Mouse (Mus musculus) forebrain, embryonic 13.5 days (tissue): ENCODE measurements at regions not wholly inside any gene's neighbourhood (a gene's known extent, or its start where the extent isn't known, plus 50 kb on each side); places are given as distances from the start of the nearest gene placed in this dataset.
"Not testable (repeated sequence)": the region's sequence is repeated elsewhere in the genome, so short reads cannot be mapped to it uniquely, and the experiment has no call there.

ENCODE experiments used
- ATAC-seq: fragments of 200-750 bp; cut with Nextera tagmentation; 2 replicates; pipeline ENCODE4 v1.8.0; 2017
- H3K27ac ChIP-seq: fragments of 300-500 bp; sonication (generic); 2 replicates; pipeline ENCODE4 v1.5.1; 2015; ENCODE audit warnings: inconsistent platforms, mild to moderate bottlenecking, moderate library complexity
- H3K27me3 ChIP-seq: fragments of 300-500 bp; sonication (generic); 2 replicates; pipeline ENCODE4 v1.6.1; 2015; ENCODE audit warnings: mild to moderate bottlenecking, inconsistent platforms
- H3K36me3 ChIP-seq: fragments of 300-500 bp; sonication (generic); 2 replicates; pipeline ENCODE4 v1.6.1; 2015; ENCODE audit warnings: mild to moderate bottlenecking, inconsistent platforms; ENCODE audit not compliant: poor library complexity, severe bottlenecking
- H3K4me1 ChIP-seq: fragments of 300-500 bp; sonication (generic); 2 replicates; pipeline ENCODE4 v1.6.1; 2015; ENCODE audit warnings: inconsistent platforms
- H3K4me2 ChIP-seq: fragments of 300-500 bp; sonication (generic); 2 replicates; pipeline ENCODE4 v1.6.1; 2015; ENCODE audit warnings: inconsistent platforms, mild to moderate bottlenecking, moderate library complexity
- H3K4me3 ChIP-seq: fragments of 300-500 bp; sonication (generic); 2 replicates; pipeline ENCODE4 v1.5.1; 2015; ENCODE audit warnings: mild to moderate bottlenecking, inconsistent platforms
- H3K9ac ChIP-seq: fragments of 300-500 bp; sonication (generic); 2 replicates; pipeline ENCODE4 v1.6.1; 2015; ENCODE audit warnings: mild to moderate bottlenecking, inconsistent platforms
- H3K9me3 ChIP-seq: fragments of 300-500 bp; sonication (generic); replicated peaks from 2 replicates; pipeline ENCODE4 v1.6.1; 2016; ENCODE audit warnings: inconsistent platforms
- WGBS: fragments of 180-500 bp; shearing (Covaris S2); methylation state at CpG from one replicate; pipeline ENCODE4 v1.1.7; 2015; 5-methylcytosine and 5-hydroxymethylcytosine counted together

DNA sequence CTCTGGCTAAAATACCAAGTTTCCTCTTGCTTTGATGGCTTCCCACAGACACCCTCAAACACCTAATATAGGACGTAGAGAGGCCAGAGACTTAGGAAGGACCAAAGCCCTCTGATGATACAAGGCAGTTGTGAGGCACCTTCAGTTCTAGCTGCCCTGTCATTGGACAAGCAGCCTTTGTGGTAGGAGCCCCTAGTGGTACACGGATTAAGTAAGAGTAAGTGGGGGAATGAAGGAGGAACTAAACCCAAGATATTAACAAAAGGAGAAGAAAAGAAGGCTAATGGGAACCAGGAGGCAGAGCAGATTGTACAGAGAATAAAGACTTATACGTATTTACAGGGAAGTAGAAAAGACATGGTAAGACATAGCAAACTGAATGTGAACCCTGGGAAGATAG, 352.3 kb upstream of the Tmco5 start:
- not testable (repeated sequence) for H3K27ac ChIP-seq, H3K9me3 ChIP-seq, H3K36me3 ChIP-seq, H3K4me2 ChIP-seq, ATAC-seq, H3K27me3 ChIP-seq, H3K9ac ChIP-seq, H3K4me3 ChIP-seq, H3K4me1 ChIP-seq
- 91% methylated on average over 1 of the region's 3 CpGs for WGBS

DNA sequence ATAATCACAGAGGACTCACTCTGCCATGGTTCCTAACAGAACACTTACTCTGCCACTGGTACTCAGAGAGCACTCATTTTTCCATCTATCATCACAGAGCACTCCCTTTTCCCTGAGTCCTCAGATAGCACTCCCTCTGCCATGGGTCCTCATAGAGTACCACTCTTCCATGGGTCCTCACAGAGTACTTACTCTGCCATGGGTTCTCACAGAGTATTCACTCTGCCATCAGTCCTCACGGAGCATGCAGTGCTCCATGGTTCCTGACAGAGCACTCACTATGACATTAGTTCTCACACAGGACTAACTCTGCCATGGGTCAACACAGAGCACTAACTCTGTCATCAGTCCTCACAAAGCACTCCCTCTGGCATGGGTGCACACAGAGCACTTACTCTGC, 342.0 kb upstream of the Tmco5 start:
- ATAC-seq: no peak
- H3K9ac ChIP-seq: no peak overlapping the region
- H3K4me2 ChIP-seq: no peak overlapping the region
- H3K9me3 ChIP-seq: peaks cover 41% of the 10 kb centered on the region
- 81% methylated on average over 1 of the region's 1 CpGs for WGBS
- H3K27me3 ChIP-seq: no peaks in the 10 kb centered on the region
- H3K4me1 ChIP-seq: no peaks in the 10 kb centered on the region
- H3K27ac ChIP-seq: no peak overlapping the region
- H3K36me3 ChIP-seq: no peaks in the 10 kb centered on the region
- H3K4me3 ChIP-seq: no peak overlapping the region

DNA sequence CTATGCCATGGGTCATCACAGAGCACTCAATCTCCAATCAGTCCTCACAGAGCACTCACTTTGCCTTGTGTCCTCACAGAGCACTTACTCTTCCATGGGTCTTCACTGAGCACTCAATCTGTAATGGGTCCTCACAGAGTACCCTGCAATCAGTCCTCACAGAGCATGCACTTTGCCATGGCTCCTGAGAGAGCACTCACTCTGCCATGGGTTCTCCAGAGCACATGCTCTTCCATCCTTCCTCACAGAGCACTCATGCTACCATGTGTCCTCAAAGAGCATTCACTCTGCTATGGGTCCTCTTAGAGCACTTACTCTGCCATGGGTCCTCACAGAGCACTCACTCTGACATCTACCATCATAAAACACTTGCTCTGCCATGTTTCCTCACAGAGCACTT, 319.1 kb upstream of the Tmco5 start:
- Histone ChIP-seq H3K4me1 (no peaks in the 10 kb centered on the region), H3K36me3 (no peaks in the 10 kb centered on the region), H3K9ac (no peak overlapping the region), H3K9me3 (no peaks in the 10 kb centered on the region; the same call in 1 of the 2 replicates), H3K27ac (no peak overlapping the region), H3K27me3 (no peaks in the 10 kb centered on the region), H3K4me3 (no peak overlapping the region), H3K4me2 (no peak overlapping the region)
- no peak for ATAC-seq

DNA sequence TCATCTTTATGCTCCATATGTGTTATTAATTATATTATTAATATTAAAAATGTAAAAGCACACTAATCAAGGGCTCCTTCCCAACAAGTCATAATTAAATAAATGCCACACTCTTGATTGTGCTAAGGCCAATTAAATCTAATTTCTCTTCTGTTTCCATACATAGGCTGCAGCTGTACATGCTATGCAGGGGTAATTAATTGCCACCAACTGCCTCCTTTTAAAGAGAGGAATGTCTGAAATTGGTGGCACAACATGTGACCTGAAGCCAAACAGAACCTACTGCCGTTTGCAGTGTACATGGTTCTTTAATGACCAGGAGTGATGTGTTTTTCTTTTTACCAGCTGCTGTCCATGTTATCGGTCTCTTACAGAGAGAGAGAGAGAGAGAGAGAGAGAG, 294.5 kb upstream of the Tmco5 start:
- Histone ChIP-seq H3K9ac (no peak overlapping the region), H3K4me2 (no peak overlapping the region), H3K36me3 (no peaks in the 10 kb centered on the region), H3K27me3 (no peaks in the 10 kb centered on the region), H3K4me1 (no peaks in the 10 kb centered on the region), H3K9me3 (no peaks in the 10 kb centered on the region), H3K4me3 (no peak overlapping the region), H3K27ac (no peak overlapping the region)
- WGBS: 15% methylated on average over 2 of the region's 2 CpGs
- ATAC-seq: peak; percentile 69; the same call in 1 of the 2 replicates

DNA sequence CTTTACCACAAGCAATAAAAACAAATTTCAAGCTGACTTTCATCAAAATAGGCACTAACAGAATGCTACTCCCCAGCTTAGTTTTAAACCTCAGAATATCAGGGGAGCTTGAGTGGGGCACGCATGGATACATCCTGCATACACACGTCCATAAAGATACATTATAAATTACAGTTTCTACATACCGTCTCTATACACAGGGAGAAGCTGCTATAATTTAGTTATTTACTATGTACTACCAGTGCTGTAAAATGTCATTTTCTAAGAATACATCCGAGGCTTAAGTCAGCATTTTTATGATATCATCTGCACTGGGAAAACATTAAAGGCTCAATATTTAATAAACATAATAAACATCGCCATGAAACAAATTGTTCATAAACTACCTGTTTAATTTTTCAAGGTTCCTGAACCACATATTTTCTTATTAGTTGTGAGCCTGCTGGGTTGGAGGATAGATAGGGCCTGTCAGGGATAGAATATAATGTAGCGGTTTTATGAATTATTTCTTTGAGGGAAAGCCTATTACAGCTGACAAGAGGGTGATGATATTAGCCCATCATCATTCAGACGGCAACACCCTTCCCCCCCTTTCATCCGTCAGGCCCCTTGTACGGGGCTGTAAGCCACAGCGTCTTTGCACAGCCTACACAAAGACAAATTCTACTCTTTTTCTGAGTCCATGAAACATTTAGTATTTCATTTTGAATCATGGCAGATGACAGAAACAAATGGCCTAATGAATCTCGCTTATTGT, 292.1 kb upstream of the Tmco5 start:
- Histone ChIP-seq H3K27me3 (no peaks in the 10 kb centered on the region), H3K27ac (no peak overlapping the region), H3K9me3 (no peaks in the 10 kb centered on the region), H3K4me1 (no peaks in the 10 kb centered on the region), H3K36me3 (no peaks in the 10 kb centered on the region), H3K4me2 (no peak overlapping the region), H3K9ac (no peak overlapping the region), H3K4me3 (no peak overlapping the region)
- no peak for ATAC-seq
- WGBS: 84% methylated on average over 11 of the region's 11 CpGs

DNA sequence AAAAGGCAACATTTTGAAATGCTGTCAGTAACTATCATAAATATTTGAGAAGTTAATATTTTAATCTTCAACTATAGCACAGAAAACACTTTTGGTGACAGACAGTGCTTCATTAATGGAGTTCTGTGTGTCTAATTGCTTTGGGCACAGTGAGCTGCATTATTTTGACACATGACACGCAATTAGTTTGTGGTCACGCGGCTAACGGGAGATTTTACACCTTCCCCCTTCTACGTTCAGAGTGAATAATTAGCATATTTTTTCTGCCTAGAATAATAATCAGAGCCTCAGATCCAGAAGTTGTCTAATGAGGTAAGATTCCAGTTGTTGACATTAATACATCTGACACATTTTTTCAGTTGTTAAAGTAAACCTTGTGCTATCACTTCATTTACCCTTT, 272.6 kb upstream of the Tmco5 start:
- WGBS: 30% methylated on average over 5 of the region's 5 CpGs

DNA sequence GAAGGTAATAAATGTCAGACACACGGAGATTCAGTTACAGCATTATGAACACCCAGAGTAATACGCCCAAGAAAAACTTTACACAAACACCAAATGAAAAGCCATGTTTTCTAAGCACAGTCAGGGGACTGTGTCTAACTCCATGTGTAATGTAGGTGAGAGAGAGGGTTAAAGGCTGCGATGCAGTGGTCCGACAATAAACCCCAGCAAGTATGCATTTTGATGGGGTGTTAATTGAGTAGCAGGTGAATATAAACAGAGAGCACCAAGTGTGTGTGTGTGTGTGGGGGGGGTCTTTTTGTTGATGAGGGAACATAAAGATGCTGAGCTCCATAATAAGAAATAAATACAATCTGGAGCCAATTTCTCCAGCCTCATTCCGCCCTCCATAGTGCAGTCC, 238.6 kb upstream of the Tmco5 start:
- Histone ChIP-seq H3K27me3 (no peaks in the 10 kb centered on the region), H3K36me3 (no peaks in the 10 kb centered on the region), H3K27ac (no peak overlapping the region), H3K4me1 (no peaks in the 10 kb centered on the region), H3K9me3 (no peaks in the 10 kb centered on the region), H3K4me2 (no peak overlapping the region), H3K9ac (no peak overlapping the region), H3K4me3 (no peak overlapping the region)
- 64% methylated on average over 5 of the region's 5 CpGs for WGBS
- no peak for ATAC-seq

More for the DNA sequence above, 272.6 kb upstream of the Tmco5 start:
- Histone ChIP-seq H3K4me3 (no peak overlapping the region), H3K4me2 (no peak overlapping the region), H3K36me3 (no peaks in the 10 kb centered on the region), H3K27ac (no peak overlapping the region), H3K4me1 (peaks cover 8% of the 10 kb centered on the region; the same call in 1 of the 2 replicates), H3K9me3 (no peaks in the 10 kb centered on the region), H3K27me3 (no peaks in the 10 kb centered on the region), H3K9ac (no peak overlapping the region)
- ATAC-seq: peak; percentile 67; the same call in 1 of the 2 replicates

DNA sequence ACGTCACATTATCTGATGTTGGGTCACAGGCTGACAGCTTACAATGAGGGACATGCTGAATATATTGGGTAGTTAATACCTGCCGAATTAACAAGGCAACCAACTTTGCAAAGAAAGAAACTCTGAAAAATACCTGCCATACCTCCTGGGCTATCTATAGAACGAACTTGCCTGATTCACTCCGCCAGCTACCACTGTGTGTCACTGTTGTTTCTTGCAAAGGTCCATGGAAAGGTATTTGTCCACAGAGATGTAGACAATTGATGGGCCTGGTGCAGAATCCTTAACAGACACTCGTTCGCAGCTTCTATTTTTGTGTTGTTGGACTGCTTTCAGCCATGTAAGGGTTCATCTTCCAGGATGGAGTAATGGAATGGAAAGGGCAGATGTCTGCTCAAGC, 226.4 kb upstream of the Tmco5 start:
- no peak overlapping the region for H3K4me2 ChIP-seq
- ATAC-seq: no peak
- H3K36me3 ChIP-seq: no peaks in the 10 kb centered on the region
- H3K27ac ChIP-seq: no peak overlapping the region
- no peaks in the 10 kb centered on the region for H3K27me3 ChIP-seq
- no peak overlapping the region for H3K4me3 ChIP-seq
- 74% methylated on average over 6 of the region's 6 CpGs for WGBS
- H3K9ac ChIP-seq: no peak overlapping the region
- no peaks in the 10 kb centered on the region for H3K4me1 ChIP-seq
- no peaks in the 10 kb centered on the region for H3K9me3 ChIP-seq

DNA sequence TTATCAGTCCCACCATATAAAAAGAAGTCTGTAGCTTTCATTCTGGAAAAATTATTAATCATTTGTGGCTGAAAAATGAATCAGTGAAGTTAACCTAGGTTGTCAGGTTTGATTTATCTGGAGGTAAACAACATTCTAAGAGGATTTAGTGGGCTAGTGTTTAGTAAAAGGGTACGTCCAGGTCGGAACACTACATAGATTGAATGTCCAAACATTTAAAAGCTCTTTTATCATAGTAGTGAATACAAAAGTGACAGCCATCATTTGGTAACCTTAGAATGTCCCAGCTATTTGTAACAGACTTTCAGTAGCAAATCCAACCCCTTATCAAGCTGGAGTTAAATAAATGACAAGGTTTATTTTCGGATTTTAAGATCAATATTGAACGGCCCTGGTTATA, 192.7 kb upstream of the Tmco5 start:
- Histone ChIP-seq H3K9me3 (no peaks in the 10 kb centered on the region), H3K36me3 (no peaks in the 10 kb centered on the region), H3K4me2 (no peak overlapping the region), H3K4me3 (no peak overlapping the region), H3K4me1 (no peaks in the 10 kb centered on the region), H3K27ac (no peak overlapping the region), H3K9ac (no peak overlapping the region), H3K27me3 (no peaks in the 10 kb centered on the region)
- 87% methylated on average over 4 of the region's 4 CpGs for WGBS
- ATAC-seq: no peak

DNA sequence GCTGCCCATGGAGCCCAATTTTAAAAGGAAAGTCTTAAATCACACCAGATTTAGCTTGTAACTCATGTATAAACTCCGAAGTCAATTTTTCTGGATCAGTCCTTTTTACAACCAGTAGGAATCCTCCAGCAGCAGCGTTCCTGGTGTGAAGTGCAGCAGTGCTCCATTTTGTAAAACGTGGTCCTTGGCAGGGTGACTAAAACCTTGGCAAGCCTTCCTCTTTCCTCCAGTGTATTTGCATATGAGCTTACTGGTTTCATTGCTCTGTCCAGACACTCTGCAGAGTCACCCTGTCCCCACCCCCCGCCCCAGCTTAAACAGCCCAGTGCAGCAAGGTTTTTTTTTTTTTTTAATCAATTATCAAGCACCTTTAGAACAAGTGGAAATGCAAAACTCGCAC, 180.9 kb upstream of the Tmco5 start:
- Histone ChIP-seq H3K4me2 (no peak overlapping the region), H3K4me3 (no peak overlapping the region), H3K27me3 (no peaks in the 10 kb centered on the region), H3K9me3 (no peaks in the 10 kb centered on the region), H3K9ac (no peak overlapping the region), H3K4me1 (no peaks in the 10 kb centered on the region), H3K36me3 (no peaks in the 10 kb centered on the region), H3K27ac (no peak overlapping the region)
- WGBS: 60% methylated on average over 5 of the region's 5 CpGs
- peak; percentile 66; the same call in 1 of the 2 replicates for ATAC-seq

DNA sequence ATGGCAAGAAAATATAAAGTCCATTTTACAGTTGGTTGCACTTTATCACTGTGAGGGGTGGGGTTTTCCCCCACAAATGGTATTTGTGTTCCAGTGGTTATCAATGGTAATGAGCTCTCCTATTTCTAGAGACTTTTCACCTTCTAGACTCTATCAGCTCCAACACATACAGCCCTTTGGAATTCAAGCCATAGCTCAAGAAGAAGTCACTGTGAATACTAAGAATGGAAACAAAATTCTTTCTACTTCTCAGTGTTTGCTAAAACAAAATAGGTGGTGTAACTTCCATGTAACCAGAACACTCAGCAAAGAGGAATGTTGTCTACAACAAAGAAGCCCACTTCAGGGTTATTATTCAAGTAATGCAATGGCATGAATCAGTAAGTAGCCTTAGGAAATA, 173.8 kb upstream of the Tmco5 start:
- H3K4me1 ChIP-seq: no peaks in the 10 kb centered on the region
- H3K4me3 ChIP-seq: no peak overlapping the region
- no peak overlapping the region for H3K27ac ChIP-seq
- no peak for ATAC-seq
- H3K9ac ChIP-seq: no peak overlapping the region
- H3K4me2 ChIP-seq: no peak overlapping the region
- no peaks in the 10 kb centered on the region for H3K36me3 ChIP-seq
- no peaks in the 10 kb centered on the region for H3K9me3 ChIP-seq
- no peaks in the 10 kb centered on the region for H3K27me3 ChIP-seq

DNA sequence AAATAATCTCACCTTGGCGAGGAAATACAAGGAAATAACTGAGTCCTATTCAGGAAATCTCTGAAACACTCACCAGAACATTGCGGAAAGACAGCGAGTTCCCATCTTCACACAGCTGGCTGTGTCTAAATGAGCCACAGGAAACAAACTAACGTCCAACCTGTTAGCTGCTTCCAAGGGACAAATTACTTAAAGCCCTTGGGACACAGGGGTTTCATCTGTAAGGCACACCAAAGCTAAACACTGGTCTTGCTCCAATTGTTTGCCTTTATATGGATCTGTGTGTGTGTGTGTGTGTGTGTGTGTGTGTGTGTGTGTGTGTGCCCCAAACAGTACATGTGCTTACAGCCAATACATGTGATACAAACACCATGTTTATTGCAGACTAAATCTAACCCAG, 168.9 kb upstream of the Tmco5 start:
- Histone ChIP-seq H3K4me3 (no peak overlapping the region), H3K27me3 (no peaks in the 10 kb centered on the region), H3K9ac (no peak overlapping the region), H3K9me3 (no peaks in the 10 kb centered on the region), H3K4me1 (no peaks in the 10 kb centered on the region), H3K27ac (no peak overlapping the region), H3K4me2 (no peak overlapping the region), H3K36me3 (no peaks in the 10 kb centered on the region)
- ATAC-seq: no peak
- 82% methylated on average over 4 of the region's 4 CpGs for WGBS

DNA sequence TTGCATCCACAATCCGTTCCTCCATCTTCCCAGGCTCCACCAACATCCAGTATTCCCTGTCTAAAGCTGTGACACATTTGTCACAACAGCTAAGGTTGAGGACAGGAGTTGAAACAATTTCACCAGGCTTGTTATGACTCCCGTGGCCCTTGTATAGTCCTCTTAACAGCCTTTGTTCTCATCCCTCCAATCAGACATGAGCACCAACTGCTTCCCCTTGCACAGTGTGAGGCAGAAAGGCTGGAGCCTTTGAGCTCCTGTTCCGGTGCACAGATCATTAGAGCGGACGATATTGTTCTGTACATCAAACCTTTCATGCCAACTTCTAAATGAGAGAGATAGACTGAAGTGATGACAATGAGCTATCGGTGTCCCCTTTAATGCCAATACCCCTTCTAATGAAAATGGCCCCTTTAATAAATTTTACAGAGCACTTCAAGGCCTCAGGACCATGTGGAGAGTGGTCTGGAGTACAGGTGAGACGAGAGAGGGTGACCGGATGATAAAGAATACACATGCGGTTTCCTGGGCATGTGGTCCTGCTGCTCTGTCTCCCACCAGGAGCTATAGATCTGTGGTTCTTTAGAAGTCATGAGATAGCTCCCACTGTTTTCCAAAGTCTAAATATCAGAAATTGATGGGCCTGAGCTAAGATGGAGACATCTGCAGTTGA, 161.8 kb upstream of the Tmco5 start:
- H3K4me3 ChIP-seq: no peak overlapping the region
- no peaks in the 10 kb centered on the region for H3K9me3 ChIP-seq
- no peaks in the 10 kb centered on the region for H3K27me3 ChIP-seq
- no peak overlapping the region for H3K27ac ChIP-seq
- H3K4me1 ChIP-seq: peaks cover 5% of the 10 kb centered on the region; the same call in 1 of the 2 replicates
- 37% methylated on average over 9 of the region's 9 CpGs for WGBS
- peak; percentile 90 for ATAC-seq
- no peak overlapping the region for H3K9ac ChIP-seq
- no peak overlapping the region for H3K4me2 ChIP-seq
- no peaks in the 10 kb centered on the region for H3K36me3 ChIP-seq
